Mouse (Mus musculus) retina, adult 2 months (tissue): ENCODE data around the gene Ccdc28a.

Experiments used
- DNase-seq: peaks from one replicate; pipeline ENCODE4 v3.0.0-alpha.2; 2012; ENCODE audit warnings: low read depth, low spot score

Ccdc28a gene

GRCm38 (mm10) chr10:18194737-18195141, 40.1 kb downstream of the Ccdc28a start:
- DNase-seq = no peak

- no peak for DNase-seq
Measured at GRCm38 (mm10) chr10:18194156-18194555, 40.6 kb downstream of the Ccdc28a start.

GRCm38 (mm10) chr10:18193221-18193620, 41.6 kb downstream of the Ccdc28a start:
- no peak for DNase-seq

- no peak for DNase-seq
Measured at GRCm38 (mm10) chr10:18191706-18192105, 43.1 kb downstream of the Ccdc28a start.

- DNase-seq = no peak
Measured at GRCm38 (mm10) chr10:18189498-18189897, 45.3 kb downstream of the Ccdc28a start.

GRCm38 (mm10) chr10:18188564-18188963, 46.2 kb downstream of the Ccdc28a start:
- DNase-seq = no peak

GRCm38 (mm10) chr10:18182246-18182645, 52.6 kb downstream of the Ccdc28a start:
- no peak for DNase-seq

GRCm38 (mm10) chr10:18177304-18177703, 57.5 kb downstream of the Ccdc28a start:
- DNase-seq = no peak

GRCm38 (mm10) chr10:18176722-18177121, 58.1 kb downstream of the Ccdc28a start:
- no peak for DNase-seq

- DNase-seq = no peak
Measured at GRCm38 (mm10) chr10:18175087-18175486, 59.7 kb downstream of the Ccdc28a start.
